Mouse (Mus musculus) gastrocnemius, adult 2 months (tissue): ENCODE measurements at regions not wholly inside any gene's neighbourhood (a gene's known extent, or its start where the extent isn't known, plus 50 kb on each side); places are given as distances from the start of the nearest gene placed in this dataset.
A peak's percentile ranks its signal among the peaks of the same experiment; 100 is the strongest.

ENCODE experiments used
- DNase-seq: peaks from one replicate; pipeline ENCODE4 v3.0.0; 2022
- H3K27ac ChIP-seq: fragments of 200-600 bp; 2 replicates; pipeline ENCODE4 v1.8.1; 2022; ENCODE audit warnings: mild to moderate bottlenecking
- H3K4me3 ChIP-seq: fragments of 200-600 bp; 2 replicates; pipeline ENCODE4 v1.8.1; 2022; ENCODE audit warnings: mild to moderate bottlenecking, moderate library complexity
- CTCF ChIP-seq: fragments of 200-600 bp; IDR thresholded peaks from 2 replicates; pipeline ENCODE4 v1.8.1; 2022; ENCODE audit warnings: antibody characterized with exemption, mild to moderate bottlenecking, moderate library complexity
- intact Hi-C: fragments of 180-260 bp; cut with DNase I; formaldehyde crosslinking; loops from one replicate; pipeline ENCODE4 v1.15.1; 2025

- Histone ChIP-seq H3K4me3 (no peak overlapping the region), H3K27ac (peak overlapping the region; percentile 62; the same call in 1 of the 2 replicates)
- intact Hi-C loops, result no loop called here
- no peak for DNase-seq
- no peak for TF ChIP-seq CTCF
These were observed 71.0 kb upstream of the Gm11733 start for GRCm38 (mm10) chr11:117413133-117413532.

DNA sequence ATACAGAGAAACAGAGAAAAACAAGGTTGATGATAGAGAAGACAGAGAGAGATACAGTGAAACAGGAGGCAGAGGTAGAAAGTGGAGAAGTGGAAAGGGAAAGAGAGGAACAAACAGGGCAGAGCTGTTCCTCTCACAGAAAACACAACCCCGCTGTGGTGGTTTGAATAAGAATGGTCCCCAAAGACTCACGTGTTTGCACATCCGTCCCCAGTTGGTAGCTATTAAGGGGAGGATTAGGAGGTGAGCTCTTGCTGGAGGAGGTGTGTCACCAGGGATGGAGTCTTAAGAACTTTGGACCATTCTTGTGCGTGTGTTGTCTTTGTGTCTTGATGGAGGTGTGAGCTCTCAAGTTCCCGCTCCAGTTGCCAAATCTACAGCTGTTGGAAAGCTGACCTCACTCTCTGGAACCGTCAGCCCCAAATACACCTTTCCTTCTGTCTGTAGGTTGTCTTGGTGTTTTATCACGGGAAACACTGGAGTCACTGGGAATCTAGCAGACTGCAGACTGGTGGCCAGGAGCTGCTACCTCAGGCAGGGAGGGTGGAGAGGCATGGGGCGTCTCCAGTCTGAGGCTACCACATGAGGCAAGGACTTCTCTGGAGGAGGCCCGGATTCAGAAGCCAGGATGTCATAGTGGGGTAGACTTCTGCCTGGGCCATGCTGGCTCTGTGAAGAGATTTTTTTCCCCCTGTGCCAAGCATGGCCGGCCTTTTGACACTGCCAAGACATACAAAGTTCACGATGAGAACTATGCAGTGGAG is 70.0 kb upstream of the Gm11733 start:
- peak overlapping the region; percentile 62 for H3K27ac ChIP-seq
- intact Hi-C loops, result no loop called here
- TF ChIP-seq CTCF, result no peak
- peak overlapping the region; percentile 69 for H3K4me3 ChIP-seq
- no peak for DNase-seq

DNA sequence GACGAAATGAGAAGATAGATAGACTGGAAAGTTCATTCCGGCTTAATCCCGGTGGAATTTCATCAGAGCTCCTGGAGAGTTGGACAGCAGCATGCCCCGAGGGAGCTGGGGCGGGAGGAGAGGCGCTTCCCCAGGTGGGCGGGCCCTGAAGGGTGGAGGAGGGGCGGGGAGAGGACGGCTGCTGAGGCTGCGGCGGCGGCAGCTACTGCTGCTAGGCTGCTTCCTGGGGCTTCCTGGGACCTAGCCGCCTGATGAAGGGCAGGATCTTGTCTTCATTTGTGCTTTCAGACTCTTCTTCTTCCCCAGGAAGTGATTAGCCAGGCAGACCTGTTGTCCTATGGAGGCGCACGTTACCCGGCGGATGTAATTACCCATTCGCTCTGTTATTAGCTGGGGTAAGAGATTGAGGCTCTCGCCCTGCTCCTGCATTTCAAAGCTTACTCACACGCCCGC is 69.3 kb upstream of the Gm11733 start:
- H3K4me3 ChIP-seq, result peak overlapping the region; percentile 69
- TF ChIP-seq CTCF, result no peak
- H3K27ac ChIP-seq, result peak overlapping the region; percentile 62
- intact Hi-C loops, result no loop called here
- DNase-seq, result peak; percentile 88

DNA sequence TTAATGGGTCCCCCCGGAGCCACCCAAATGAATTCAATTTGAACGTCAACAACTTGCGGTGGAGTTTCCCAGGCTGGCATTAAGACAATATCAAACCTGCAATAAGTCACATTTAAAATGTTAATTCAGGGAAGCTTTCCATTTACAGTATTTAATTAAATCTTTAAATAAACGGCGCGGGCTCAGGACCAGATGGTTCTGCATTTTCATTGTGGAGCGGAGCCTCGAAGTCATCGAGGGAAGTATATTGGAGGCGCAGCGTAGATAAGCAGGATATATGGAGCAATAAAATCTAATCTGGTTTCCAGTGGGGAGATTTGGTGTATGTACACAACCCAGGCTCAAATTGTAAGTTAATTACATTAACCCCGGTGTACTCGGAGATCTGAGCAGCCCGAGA is 68.7 kb upstream of the Gm11733 start:
- H3K27ac ChIP-seq, result no peak overlapping the region
- TF ChIP-seq CTCF, result no peak
- intact Hi-C loops, result no loop called here
- DNase-seq, result no peak
- H3K4me3 ChIP-seq, result peak overlapping the region; percentile 69

- Histone ChIP-seq H3K4me3 (peak overlapping the region; percentile 69; the same call in 1 of the 2 replicates), H3K27ac (no peak overlapping the region)
- no peak for TF ChIP-seq CTCF
- DNase-seq, result no peak
- intact Hi-C loops, result no loop called here
These were observed 68.2 kb upstream of the Gm11733 start for GRCm38 (mm10) chr11:117415955-117416354.

DNA sequence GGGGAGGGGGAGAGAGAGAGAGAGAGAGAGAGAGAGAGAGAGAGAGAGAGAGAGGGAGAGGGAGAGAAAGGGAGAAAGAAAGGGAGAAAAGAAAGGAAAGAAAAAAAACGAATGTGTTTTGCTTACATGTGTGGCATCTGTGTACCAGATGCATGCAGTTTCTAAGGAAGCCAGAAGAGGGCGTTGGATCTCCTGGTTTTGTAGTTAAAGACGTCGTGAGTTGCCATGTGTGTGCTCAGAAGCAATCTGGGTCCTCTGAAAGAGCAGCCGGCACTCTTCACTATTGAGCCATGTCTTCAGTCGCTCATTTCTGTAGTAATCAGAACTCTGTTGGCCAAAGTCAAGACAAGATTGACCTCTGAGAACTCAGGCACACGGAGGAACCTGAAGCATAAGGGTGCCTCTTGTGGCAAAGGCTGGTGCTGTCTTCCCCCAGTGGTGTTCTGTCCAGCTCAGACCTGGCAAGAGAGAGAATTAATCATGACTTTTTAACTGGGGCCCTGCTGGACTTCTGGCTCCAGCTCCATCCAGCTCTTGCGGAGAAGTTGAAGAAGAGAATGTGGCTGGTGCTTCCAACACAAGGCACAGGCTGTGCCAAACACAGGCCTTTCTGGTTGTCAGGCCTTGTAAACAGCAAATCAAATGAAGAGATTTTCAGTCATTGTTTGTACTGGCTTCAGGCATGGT is 67.0 kb upstream of the Gm11733 start:
- no peak overlapping the region for H3K4me3 ChIP-seq
- peak; percentile 20; the same call in 1 of the 2 replicates for TF ChIP-seq CTCF
- H3K27ac ChIP-seq, result peak overlapping the region; percentile 75; the same call in 1 of the 2 replicates
- DNase-seq, result no peak
- intact Hi-C loops, result no loop called here

DNA sequence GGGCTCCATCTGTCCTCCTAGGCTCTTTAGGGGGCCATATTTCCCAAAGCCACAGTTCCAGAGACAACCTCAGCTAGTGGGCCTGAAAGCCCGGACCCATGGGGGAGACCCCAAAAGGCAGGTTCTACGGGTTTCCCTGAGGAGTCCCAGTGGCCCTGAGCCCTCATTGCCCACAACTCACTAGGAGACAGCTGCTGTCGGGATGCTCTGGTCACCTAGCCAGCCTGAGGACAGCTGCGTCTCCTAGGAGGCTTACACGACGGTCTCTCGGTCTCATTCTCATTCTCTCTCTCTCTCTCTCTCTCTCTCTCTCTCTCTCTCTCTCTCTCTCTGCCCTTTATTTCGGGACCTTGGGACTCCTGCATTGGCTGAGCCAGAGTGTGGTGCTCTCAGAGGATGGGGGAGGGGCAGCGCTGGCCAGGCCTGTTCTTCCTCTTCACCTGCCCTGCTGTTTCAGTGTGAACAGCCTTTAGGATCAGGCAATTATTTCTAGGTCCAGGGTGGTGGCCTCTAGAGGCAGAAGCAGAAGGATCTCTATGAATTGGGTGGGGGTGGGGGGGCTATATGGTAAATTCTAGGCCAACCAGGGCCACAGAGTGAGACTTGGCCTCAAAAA is 66.1 kb upstream of the Gm11733 start:
- Histone ChIP-seq H3K4me3 (no peak overlapping the region), H3K27ac (peak overlapping the region; percentile 75)
- TF ChIP-seq CTCF, result no peak
- no peak for DNase-seq
- intact Hi-C loops, result no loop called here

DNA sequence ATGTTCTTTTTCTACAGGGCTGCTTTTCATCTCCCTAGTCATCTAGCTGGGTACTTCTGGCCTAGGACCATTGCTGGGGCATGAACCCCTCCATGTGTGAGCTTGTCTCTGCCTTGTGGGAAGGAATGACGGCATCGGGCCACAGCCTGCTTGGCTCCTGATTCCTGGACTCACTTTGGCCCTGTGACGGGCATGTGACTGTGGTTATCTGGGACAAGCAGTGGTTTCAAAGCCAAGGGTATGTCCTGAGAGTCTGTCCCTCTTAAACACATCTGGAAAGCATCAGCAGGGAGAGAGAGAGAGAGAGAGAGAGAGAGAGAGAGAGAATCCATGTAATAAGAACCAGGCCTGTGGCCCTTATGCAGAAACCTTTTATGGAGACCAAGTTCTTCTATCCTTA is 65.2 kb upstream of the Gm11733 start:
- intact Hi-C loops, result no loop called here

DNA sequence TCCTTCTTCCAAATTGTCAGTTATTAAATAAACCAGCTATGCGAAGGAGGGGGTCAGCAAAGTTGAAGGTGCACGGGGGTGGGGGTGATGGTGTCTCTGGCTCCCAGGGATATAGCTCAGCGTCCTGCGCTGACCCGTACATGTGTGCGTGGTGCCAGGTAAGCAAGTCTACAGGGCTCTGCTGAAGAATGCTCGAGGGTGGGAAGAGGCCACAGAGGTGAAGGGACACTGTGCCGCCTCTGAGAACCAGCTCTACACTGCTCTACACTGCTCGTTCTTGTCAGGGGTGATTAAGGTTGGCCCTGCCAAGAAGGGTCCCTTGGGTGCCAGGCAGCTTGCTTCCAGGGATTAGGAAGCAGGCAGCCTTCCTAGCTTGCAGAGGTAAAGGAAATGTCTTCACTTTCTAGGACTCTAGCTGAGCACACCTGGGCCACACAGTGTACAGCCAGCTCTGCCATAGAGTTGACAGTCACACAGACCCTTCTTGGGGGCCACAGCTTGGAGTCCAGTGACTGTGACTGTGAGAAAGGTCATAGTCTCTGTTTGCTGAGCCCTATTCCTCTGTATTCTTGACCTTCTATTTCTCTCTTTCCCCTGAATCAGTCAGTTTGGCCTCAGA is 64.7 kb upstream of the Gm11733 start:
- DNase-seq, result no peak
- peak overlapping the region; percentile 59 for H3K27ac ChIP-seq
- H3K4me3 ChIP-seq, result no peak overlapping the region
- intact Hi-C loops, result no loop called here
- TF ChIP-seq CTCF, result no peak

More for the DNA sequence above, 65.2 kb upstream of the Gm11733 start:
- H3K27ac ChIP-seq, result peak overlapping the region; percentile 75
- peak; percentile 76 for DNase-seq
- TF ChIP-seq CTCF, result no peak
- H3K4me3 ChIP-seq, result no peak overlapping the region

GRCm38 (mm10) chr11:117422713-117423112 is 61.5 kb upstream of the Gm11733 start:
- TF ChIP-seq CTCF, result peak; percentile 40; the same call in 1 of the 2 replicates
- H3K4me3 ChIP-seq, result no peak overlapping the region
- intact Hi-C loops, result no loop called here
- H3K27ac ChIP-seq, result no peak overlapping the region
- DNase-seq, result no peak

DNA sequence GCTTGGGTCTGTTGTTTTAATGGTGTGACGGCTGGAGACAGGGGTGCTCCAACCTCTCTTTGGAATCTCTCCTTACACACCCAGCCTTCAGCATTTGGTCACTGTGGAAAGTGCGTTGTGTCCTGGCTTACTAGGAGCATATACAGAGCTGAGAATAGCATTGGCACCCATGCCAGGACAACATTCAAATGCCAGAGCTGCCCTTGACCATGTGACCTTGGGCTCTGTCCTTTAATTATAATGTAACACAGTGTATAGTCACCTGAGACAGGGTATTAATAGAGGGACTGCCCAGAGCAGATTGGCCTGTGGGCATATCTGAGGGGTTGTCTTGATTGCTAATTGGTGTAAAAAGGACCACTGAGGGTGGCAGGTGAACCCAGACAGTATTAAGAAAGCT is 60.7 kb upstream of the Gm11733 start:
- intact Hi-C loops, result no loop called here
- H3K4me3 ChIP-seq, result no peak overlapping the region
- DNase-seq, result no peak
- no peak for TF ChIP-seq CTCF
- H3K27ac ChIP-seq, result no peak overlapping the region; the same call in 1 of the 2 replicates

GRCm38 (mm10) chr11:117425466-117425865 is 58.7 kb upstream of the Gm11733 start:
- Histone ChIP-seq H3K4me3 (no peak overlapping the region), H3K27ac (no peak overlapping the region)
- TF ChIP-seq CTCF, result no peak
- intact Hi-C loops, result no loop called here
- no peak for DNase-seq
